Mouse (Mus musculus) heart, embryonic 13.5 days (tissue): Measurements from ENCODE around the gene Ncs1. TPM values are rescaled to one million over a fixed set of nuclear protein-coding genes. Genes with fewer than 3 reads are reported as not detected.
A peak's percentile ranks its signal among the peaks of the same experiment; 100 is the strongest.

Experiments
- ATAC-seq: fragments of 200-750 bp; cut with Nextera tagmentation; 2 replicates; pipeline ENCODE4 v1.8.0; 2017; ENCODE audit warnings: moderate TSS enrichment; ENCODE audit not compliant: insufficient number of reproducible peaks, low FRiP score, low TSS enrichment; ENCODE audit errors: extremely low read depth
- H3K27ac ChIP-seq: fragments of 300-500 bp; sonication (generic); replicated peaks from 2 replicates; pipeline ENCODE4 v1.5.1; 2015; ENCODE audit warnings: moderate library complexity, mild to moderate bottlenecking, inconsistent platforms
- H3K27me3 ChIP-seq: fragments of 300-500 bp; sonication (generic); replicated peaks from 2 replicates; pipeline ENCODE4 v1.6.1; 2015; ENCODE audit warnings: mild to moderate bottlenecking, inconsistent platforms
- H3K36me3 ChIP-seq: fragments of 300-500 bp; sonication (generic); 2 replicates; pipeline ENCODE4 v1.6.1; 2015; ENCODE audit warnings: mild to moderate bottlenecking, inconsistent platforms
- H3K4me1 ChIP-seq: fragments of 300-500 bp; sonication (generic); 2 replicates; pipeline ENCODE4 v1.6.1; 2015; ENCODE audit warnings: inconsistent platforms
- H3K4me2 ChIP-seq: fragments of 300-500 bp; sonication (generic); 2 replicates; pipeline ENCODE4 v1.6.1; 2015; ENCODE audit warnings: inconsistent platforms, mild to moderate bottlenecking, moderate library complexity
- H3K4me3 ChIP-seq: fragments of 300-500 bp; sonication (generic); 2 replicates; pipeline ENCODE4 v1.5.1; 2015; ENCODE audit warnings: moderate library complexity, mild to moderate bottlenecking, inconsistent platforms
- H3K9ac ChIP-seq: fragments of 300-500 bp; sonication (generic); 2 replicates; pipeline ENCODE4 v1.6.1; 2015; ENCODE audit warnings: inconsistent platforms, mild to moderate bottlenecking, moderate library complexity
- H3K9me3 ChIP-seq: fragments of 300-500 bp; sonication (generic); 2 replicates; pipeline ENCODE4 v1.6.1; 2016; ENCODE audit warnings: inconsistent platforms
- WGBS: fragments of 180-500 bp; shearing (Covaris S2); methylation state at CpG from one replicate; pipeline ENCODE4 v1.1.7; 2015; ENCODE audit warnings: mixed read lengths; 5-methylcytosine and 5-hydroxymethylcytosine counted together
- polyA plus RNA-seq: library from polyadenylated mRNA; unstranded; fragments of >200 nt; fragmentation: Nextera tagmentation; extraction: Ambion mirVana; gene quantifications from 2 replicates; pipeline ENCODE4 v1.2.1, GENCODE M21; 2015

Gene Ncs1
- polyA plus RNA-seq, 1 experiment from 2014 or later: 36.3 TPM

- no peaks in the 10 kb centered on the region for H3K9me3 ChIP-seq
- 57% methylated on average over 8 of the region's 8 CpGs for WGBS
- peaks cover 24% of the 10 kb centered on the region; the same call in 1 of the 2 replicates for H3K27me3 ChIP-seq
- H3K36me3 ChIP-seq: peaks cover 8% of the 10 kb centered on the region; the same call in 1 of the 2 replicates
- peaks cover 60% of the 10 kb centered on the region for H3K4me1 ChIP-seq
- no peak overlapping the region for H3K4me2 ChIP-seq
- peak overlapping the region; percentile 94; the same call in 1 of the 2 replicates for H3K9ac ChIP-seq
- no peak overlapping the region for H3K4me3 ChIP-seq
- no peak overlapping the region for H3K27ac ChIP-seq
- no peak for ATAC-seq
These were observed 1.4 kb upstream of the Ncs1 start for GRCm38 (mm10) chr2:31244216-31244615.

- peak overlapping the region; percentile 90 for H3K27ac ChIP-seq
- H3K4me3 ChIP-seq: peak overlapping the region; percentile 84
- WGBS: 14% methylated on average over 5 of the region's 5 CpGs
- no peaks in the 10 kb centered on the region for H3K9me3 ChIP-seq
- H3K9ac ChIP-seq: peak overlapping the region; percentile 94
- peaks cover 62% of the 10 kb centered on the region for H3K4me1 ChIP-seq
- peak overlapping the region; percentile 93 for H3K4me2 ChIP-seq
- H3K36me3 ChIP-seq: peaks cover 14% of the 10 kb centered on the region; the same call in 1 of the 2 replicates
- H3K27me3 ChIP-seq: peaks cover 24% of the 10 kb centered on the region; the same call in 1 of the 2 replicates
- ATAC-seq: no peak
These were observed 572 bp upstream of the Ncs1 start for GRCm38 (mm10) chr2:31245051-31245450.

GRCm38 (mm10) chr2:31246251-31246971 is 788 bp downstream of the Ncs1 start:
- Histone ChIP-seq H3K27me3 (peaks cover 19% of the 10 kb centered on the region; the same call in 1 of the 2 replicates), H3K36me3 (peaks cover 15% of the 10 kb centered on the region; the same call in 1 of the 2 replicates), H3K4me3 (peak overlapping the region; percentile 84), H3K4me1 (peaks cover 74% of the 10 kb centered on the region), H3K27ac (peak overlapping the region; percentile 90), H3K9ac (peak overlapping the region; percentile 94), H3K9me3 (no peaks in the 10 kb centered on the region), H3K4me2 (peak overlapping the region; percentile 93)
- 0 out of 2 replicates have a peak, but pooled peaks have one; percentile 23 for ATAC-seq
- under 1% methylated on average over 41 of the region's 41 CpGs for WGBS

- WGBS: 82% methylated on average over 6 of the region's 6 CpGs
- H3K36me3 ChIP-seq: peaks cover 20% of the 10 kb centered on the region
- H3K4me3 ChIP-seq: no peak overlapping the region
- H3K27me3 ChIP-seq: peaks cover 2% of the 10 kb centered on the region; the same call in 1 of the 2 replicates
- H3K4me2 ChIP-seq: no peak overlapping the region
- no peaks in the 10 kb centered on the region for H3K9me3 ChIP-seq
- peak overlapping the region; percentile 8; the same call in 1 of the 2 replicates for H3K9ac ChIP-seq
- peak overlapping the region; percentile 90; the same call in 1 of the 2 replicates for H3K27ac ChIP-seq
- no peak for ATAC-seq
- peaks cover 74% of the 10 kb centered on the region for H3K4me1 ChIP-seq
These were observed 3.2 kb downstream of the Ncs1 start for GRCm38 (mm10) chr2:31248856-31249255.

GRCm38 (mm10) chr2:31252167-31252566 is 6.5 kb downstream of the Ncs1 start:
- no peak overlapping the region for H3K4me3 ChIP-seq
- no peaks in the 10 kb centered on the region for H3K27me3 ChIP-seq
- no peak overlapping the region for H3K27ac ChIP-seq
- peaks cover 84% of the 10 kb centered on the region for H3K4me1 ChIP-seq
- H3K9ac ChIP-seq: no peak overlapping the region
- H3K9me3 ChIP-seq: no peaks in the 10 kb centered on the region
- peaks cover 20% of the 10 kb centered on the region for H3K36me3 ChIP-seq
- ATAC-seq: no peak
- H3K4me2 ChIP-seq: no peak overlapping the region
- 90% methylated on average over 4 of the region's 4 CpGs for WGBS

GRCm38 (mm10) chr2:31253463-31253862 is 7.8 kb downstream of the Ncs1 start:
- H3K36me3 ChIP-seq: peaks cover 17% of the 10 kb centered on the region
- peaks cover 84% of the 10 kb centered on the region for H3K4me1 ChIP-seq
- H3K27ac ChIP-seq: no peak overlapping the region
- ATAC-seq: no peak
- no peaks in the 10 kb centered on the region for H3K9me3 ChIP-seq
- H3K4me2 ChIP-seq: no peak overlapping the region
- H3K9ac ChIP-seq: no peak overlapping the region
- no peak overlapping the region for H3K4me3 ChIP-seq
- WGBS: 86% methylated on average over 3 of the region's 3 CpGs
- no peaks in the 10 kb centered on the region for H3K27me3 ChIP-seq

- Histone ChIP-seq H3K9me3 (no peaks in the 10 kb centered on the region), H3K4me2 (0 out of 2 replicates have a peak overlapping the region, but pooled peaks have one; percentile 87), H3K4me1 (peaks cover 85% of the 10 kb centered on the region), H3K27ac (peak overlapping the region; percentile 96), H3K36me3 (peaks cover 8% of the 10 kb centered on the region), H3K4me3 (no peak overlapping the region), H3K9ac (0 out of 2 replicates have a peak overlapping the region, but pooled peaks have one; percentile 81), H3K27me3 (no peaks in the 10 kb centered on the region)
- 78% methylated on average over 3 of the region's 3 CpGs for WGBS
- no peak for ATAC-seq
These were observed 9.2 kb downstream of the Ncs1 start for GRCm38 (mm10) chr2:31254806-31255205.

GRCm38 (mm10) chr2:31255952-31256938 is 10.6 kb downstream of the Ncs1 start:
- H3K4me2 ChIP-seq: peak overlapping the region; percentile 87
- peaks cover 5% of the 10 kb centered on the region for H3K36me3 ChIP-seq
- peaks cover 85% of the 10 kb centered on the region for H3K4me1 ChIP-seq
- ATAC-seq: no peak
- peak overlapping the region; percentile 19 for H3K4me3 ChIP-seq
- H3K27me3 ChIP-seq: no peaks in the 10 kb centered on the region
- WGBS: 15% methylated on average over 21 of the region's 21 CpGs
- H3K27ac ChIP-seq: peak overlapping the region; percentile 96
- H3K9me3 ChIP-seq: no peaks in the 10 kb centered on the region
- H3K9ac ChIP-seq: peak overlapping the region; percentile 81

- ATAC-seq: no peak
- peak overlapping the region; percentile 96 for H3K27ac ChIP-seq
- H3K9me3 ChIP-seq: no peaks in the 10 kb centered on the region
- peaks cover 81% of the 10 kb centered on the region for H3K4me1 ChIP-seq
- 31% methylated on average over 6 of the region's 6 CpGs for WGBS
- H3K36me3 ChIP-seq: peaks cover 6% of the 10 kb centered on the region
- H3K9ac ChIP-seq: peak overlapping the region; percentile 81
- H3K4me3 ChIP-seq: peak overlapping the region; percentile 19
- no peaks in the 10 kb centered on the region for H3K27me3 ChIP-seq
- H3K4me2 ChIP-seq: peak overlapping the region; percentile 87
These were observed 11.5 kb downstream of the Ncs1 start for GRCm38 (mm10) chr2:31257096-31257495.

- peak overlapping the region; percentile 58 for H3K4me3 ChIP-seq
- WGBS: 10% methylated on average over 22 of the region's 22 CpGs
- peak overlapping the region; percentile 96 for H3K27ac ChIP-seq
- peak overlapping the region; percentile 87 for H3K4me2 ChIP-seq
- H3K36me3 ChIP-seq: 0 out of 2 replicates have a peak, but pooled peaks cover 4% of the 10 kb centered on the region
- no peaks in the 10 kb centered on the region for H3K27me3 ChIP-seq
- peak; percentile 32; the same call in 1 of the 2 replicates for ATAC-seq
- peak overlapping the region; percentile 81 for H3K9ac ChIP-seq
- peaks cover 93% of the 10 kb centered on the region for H3K4me1 ChIP-seq
- no peaks in the 10 kb centered on the region for H3K9me3 ChIP-seq
These were observed 13.2 kb downstream of the Ncs1 start for GRCm38 (mm10) chr2:31258609-31259366.
